ENCODE assay signal across 19 mouse cellular contexts in the genomic region with DNA sequence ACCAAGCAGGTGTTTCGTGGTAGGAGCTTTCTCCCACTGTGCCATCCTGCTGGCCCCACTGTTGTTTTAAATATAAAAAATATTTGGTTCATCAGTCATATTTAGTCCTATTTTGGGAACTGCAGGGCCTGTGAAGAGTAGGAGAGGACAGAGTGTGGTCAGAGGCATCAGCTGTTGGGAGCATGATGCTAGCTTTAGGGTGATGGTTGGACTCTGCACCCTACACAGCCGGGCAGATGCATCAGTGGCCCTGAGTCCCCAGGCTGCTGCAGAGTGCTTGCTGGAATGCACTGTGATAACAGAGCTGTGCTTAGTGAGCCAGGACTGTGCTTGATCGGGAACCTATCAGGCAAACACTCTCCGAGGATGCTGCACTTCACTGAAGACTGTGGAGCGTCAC. TPM values are rescaled to one million over a fixed set of nuclear protein-coding genes. Genes with fewer than 3 reads are reported as not detected.
DNase-seq lines count a peak whose midpoint lies in the region; ATAC-seq and TF ChIP-seq lines count a peak whose summit lies in the region.
"Had no signal": no experiment of that assay in that cellular context is flagged by ENCODE, and none has a peak within 500 bp of the region (broad histone marks: within the 10 kb centered on the region; RNA-seq: fewer than 3 reads in every experiment).

No protein-coding gene starts in this region.

- H3K79me2 ChIP-seq in myocyte (ENCODE audit: control insufficient read depth, insufficient read depth) = no peaks in the 10 kb centered on the region

- peak overlapping the region; percentile 3 for H3K4me3 ChIP-seq in megakaryocyte, embryonic 14.5 days (replicated peaks)
- no peak overlapping the region for H3K4me3 ChIP-seq in myocyte

- H3K9me3 ChIP-seq in megakaryocyte, embryonic 14.5 days = no peaks in the 10 kb centered on the region
- H3K9me3 ChIP-seq: G1E had no signal

- H3ac ChIP-seq in myocyte (ENCODE audit: control insufficient read depth, insufficient read length) = no peak overlapping the region

- no peak for TF ChIP-seq POLR2A in myocyte (IDR thresholded peaks at IDR 0.05; ENCODE audit: insufficient read length, low read depth)

- H3K4me2 ChIP-seq in myocyte (ENCODE audit: low read depth) = no peak overlapping the region

- peaks cover 4% of the 10 kb centered on the region; the same call in 1 of the 2 replicates for H3K4me1 ChIP-seq in megakaryocyte, embryonic 14.5 days

- peaks cover 100% of the 10 kb centered on the region for H3K36me3 ChIP-seq in megakaryocyte, embryonic 14.5 days (replicated peaks; ENCODE audit: low read length)
- H3K36me3 ChIP-seq in myocyte (ENCODE audit: control insufficient read depth, insufficient read depth) = peaks cover 26% of the 10 kb centered on the region

- no peak for DNase-seq in retina, embryonic 14.5 days (ENCODE audit: low spot score)
- DNase-seq: adrenal gland, adult 2 months; adrenal gland, adult 8-10 months; adrenal gland, postnatal 10 days; adrenal gland, postnatal 14 days; adrenal gland, postnatal 25 days; adrenal gland, postnatal 36 days; B cell, adult 2 months; cerebellum, adult 11 months; cerebellum, adult 11-12 months; cerebellum, adult 18-20 months had no signal

- no peaks in the 10 kb centered on the region for H3K27me3 ChIP-seq in megakaryocyte, embryonic 14.5 days (replicated peaks)
- H3K27me3 ChIP-seq in myocyte (ENCODE audit: control insufficient read depth, insufficient read depth, insufficient read length) = no peaks in the 10 kb centered on the region
- H3K27me3 ChIP-seq: CH12.LX, Patski had no signal

- no peak for ATAC-seq in megakaryocyte, adult 5-6 weeks (ENCODE audit: poor library complexity, severe bottlenecking)
- ATAC-seq: activated CD4-positive, CD25-positive, alpha-beta regulatory T cell, adult 4 months; CD4-positive, CD25-positive, alpha-beta regulatory T cell, adult 4 months; Patski had no signal

TF ChIP-seq in myocyte, 11 proteins besides CTCF, POLR2A, EP300 and RAD21:
- TF ChIP-seq MAX (IDR thresholded peaks at IDR 0.05; ENCODE audit: low read depth) (no peak), E2F4 (IDR thresholded peaks at IDR 0.05; ENCODE audit: insufficient read depth) (no peak), REST (IDR thresholded peaks at IDR 0.05; ENCODE audit: insufficient read depth, insufficient read length) (no peak), TCF3 (IDR thresholded peaks at IDR 0.05; ENCODE audit: insufficient read length, low read depth) (no peak), POLR2AphosphoS2 (IDR thresholded peaks at IDR 0.05; ENCODE audit: insufficient read length, low read depth) (no peak), TCF12 (IDR thresholded peaks at IDR 0.05; ENCODE audit: insufficient read depth, poor library complexity, severe bottlenecking) (no peak), CEBPB (IDR thresholded peaks at IDR 0.05; ENCODE audit: insufficient read depth, poor library complexity, severe bottlenecking) (no peak), MYOD1 (IDR thresholded peaks at IDR 0.05; ENCODE audit: control insufficient read depth in 1 of 3, insufficient read length in 2 of 3, low read depth in 2 of 3) (peak in 1 of 3 experiments; percentile 75), MYOG (IDR thresholded peaks at IDR 0.05; ENCODE audit: control insufficient read depth in 1 of 3, insufficient read depth in 1 of 3, insufficient read length in 2 of 3, low read depth in 2 of 3) (peak; percentile 24 to 86 (median 59)), USF1 (IDR thresholded peaks at IDR 0.05; ENCODE audit: low read depth) (no peak), SRF (IDR thresholded peaks at IDR 0.05; ENCODE audit: control insufficient read depth, insufficient read length, low read depth) (no peak)

RNA-seq across cellular contexts. Expression of a gene that starts 8.0 kb away (rescaled TPM):
- polyA plus RNA-seq in megakaryocyte, embryonic 14.5 days (2012; ENCODE audit: insufficient read depth, low replicate concordance) = 1.3 and 2.9 TPM in 2 replicates
- 2.2 and 3.0 TPM in 2 replicates for total RNA-seq in megakaryocyte, adult 5-6 weeks (2015)
- total RNA-seq in megakaryocyte, adult 5-6 weeks (2017) = 7.4 and 8.8 TPM in 2 replicates
- polyA plus RNA-seq in myocyte (2012; fragmentation: generic; extraction: Trizol) = 22.1 TPM

RNA-seq across cellular contexts. Expression of a gene that starts 23.4 kb away (rescaled TPM):
- 44.9 and 59.7 TPM in 2 replicates for polyA plus RNA-seq in megakaryocyte, embryonic 14.5 days (2012; ENCODE audit: insufficient read depth, low replicate concordance)
- total RNA-seq in megakaryocyte, adult 5-6 weeks (2015) = 22.7 and 25.3 TPM in 2 replicates
- 57.6 and 69.2 TPM in 2 replicates for total RNA-seq in megakaryocyte, adult 5-6 weeks (2017)
- 73.6 TPM for polyA plus RNA-seq in myocyte (2012; fragmentation: generic; extraction: Trizol)

RNA-seq across cellular contexts. Expression of a gene that starts 51.5 kb away (rescaled TPM):
- polyA plus RNA-seq in megakaryocyte, embryonic 14.5 days (2012; ENCODE audit: insufficient read depth, low replicate concordance) = 11.0 and 13.6 TPM in 2 replicates
- 26.1 and 37.9 TPM in 2 replicates for total RNA-seq in megakaryocyte, adult 5-6 weeks (2015)
- total RNA-seq in megakaryocyte, adult 5-6 weeks (2017) = 26.9 and 29.1 TPM in 2 replicates
- 24.6 TPM for polyA plus RNA-seq in myocyte (2012; fragmentation: generic; extraction: Trizol)
